Mouse (Mus musculus) hindbrain, embryonic 11.5 days (tissue): ENCODE data around the gene Cd70. TPM values are rescaled to one million over a fixed set of nuclear protein-coding genes. Genes with fewer than 3 reads are reported as not detected.
A peak's percentile ranks its signal among the peaks of the same experiment; 100 is the strongest.

ENCODE experiments used
- ATAC-seq: fragments of 200-750 bp; cut with Nextera tagmentation; 2 replicates; pipeline ENCODE4 v1.8.0; 2017; ENCODE audit warnings: mild to moderate bottlenecking, moderate TSS enrichment, moderate library complexity; ENCODE audit not compliant: low FRiP score
- DNase-seq: peaks from one replicate; pipeline ENCODE4 v3.0.0-alpha.2; 2015; ENCODE audit warnings: low spot score
- H3K27ac ChIP-seq: fragments of 300-500 bp; sonication (generic); 2 replicates; pipeline ENCODE4 v1.5.1; 2014; ENCODE audit warnings: mild to moderate bottlenecking, low read depth, low read length
- H3K27me3 ChIP-seq: fragments of 300-500 bp; sonication (generic); 2 replicates; pipeline ENCODE4 v1.6.1; 2014; ENCODE audit warnings: mild to moderate bottlenecking, low read length, moderate library complexity, mixed read lengths; ENCODE audit not compliant: control insufficient read depth, insufficient read depth
- H3K36me3 ChIP-seq: fragments of 300-500 bp; sonication (generic); 2 replicates; pipeline ENCODE4 v1.6.1; 2014; ENCODE audit warnings: mild to moderate bottlenecking, low read length, moderate library complexity, mixed read lengths; ENCODE audit not compliant: control insufficient read depth, insufficient read depth
- H3K4me1 ChIP-seq: fragments of 300-500 bp; sonication (generic); replicated peaks from 2 replicates; pipeline ENCODE4 v1.6.1; 2014; ENCODE audit warnings: low read length, mixed read lengths; ENCODE audit not compliant: control insufficient read depth, insufficient read depth
- H3K4me2 ChIP-seq: fragments of 300-500 bp; sonication (generic); replicated peaks from 2 replicates; pipeline ENCODE4 v1.6.1; 2014; ENCODE audit warnings: mild to moderate bottlenecking, low read depth, low read length
- H3K4me3 ChIP-seq: fragments of 300-500 bp; sonication (generic); 2 replicates; pipeline ENCODE4 v1.5.1; 2014; ENCODE audit warnings: low read depth, low read length
- H3K9ac ChIP-seq: fragments of 300-500 bp; sonication (generic); 2 replicates; pipeline ENCODE4 v1.6.1; 2014; ENCODE audit warnings: low read depth, low read length
- H3K9me3 ChIP-seq: fragments of 300-500 bp; sonication (generic); 2 replicates; pipeline ENCODE4 v1.6.1; 2016; ENCODE audit warnings: low read length; ENCODE audit not compliant: control insufficient read depth
- WGBS: fragments of 180-500 bp; shearing (Covaris S2); extraction: QIAGEN DNeasy Blood & Tissue Kit; methylation state at CpG from one replicate; pipeline ENCODE4 v1.1.7; 2014; 5-methylcytosine and 5-hydroxymethylcytosine counted together
- polyA plus RNA-seq: library from polyadenylated mRNA; unstranded; fragments of >200 nt; fragmentation: Nextera tagmentation; extraction: Ambion mirVana; gene quantifications from 2 replicates; pipeline ENCODE4 v1.2.1, GENCODE M21; 2014

The Cd70 gene
- polyA plus RNA-seq, 1 experiment from 2014 or later = 0.28 TPM

DNA sequence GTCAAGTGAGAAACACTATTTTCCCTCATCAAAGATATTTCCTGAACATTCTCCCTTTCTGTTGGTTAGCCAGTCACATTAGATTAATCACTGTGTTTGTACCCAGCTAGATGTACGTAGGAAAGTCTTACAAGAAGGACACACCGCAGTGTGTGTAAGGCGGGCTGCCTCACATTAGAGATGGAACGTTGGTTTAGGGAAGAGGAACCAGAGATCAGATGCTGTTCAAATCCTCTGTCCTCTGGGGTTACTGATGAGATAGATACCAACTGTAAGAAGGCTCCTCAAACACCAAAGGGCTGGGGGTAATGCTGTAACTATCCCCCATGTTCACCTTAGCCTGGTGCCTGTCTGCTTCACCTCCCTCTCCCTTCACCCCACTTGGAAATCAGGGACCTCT, 24.8 kb downstream of the Cd70 start:
- no peaks in the 10 kb centered on the region for H3K27me3 ChIP-seq
- no peak overlapping the region for H3K9ac ChIP-seq
- H3K9me3 ChIP-seq = no peaks in the 10 kb centered on the region
- DNase-seq (no peak), ATAC-seq (no peak)
- H3K36me3 ChIP-seq = no peaks in the 10 kb centered on the region
- H3K27ac ChIP-seq = no peak overlapping the region
- WGBS = 81% methylated on average over 4 of the region's 4 CpGs
- no peak overlapping the region for H3K4me2 ChIP-seq
- no peaks in the 10 kb centered on the region for H3K4me1 ChIP-seq
- H3K4me3 ChIP-seq = no peak overlapping the region

GRCm38 (mm10) chr17:57123192-57124118, 26.1 kb downstream of the Cd70 start:
- Histone ChIP-seq H3K4me3 (no peak overlapping the region), H3K9ac (no peak overlapping the region), H3K4me1 (no peaks in the 10 kb centered on the region), H3K4me2 (no peak overlapping the region), H3K9me3 (no peaks in the 10 kb centered on the region), H3K36me3 (no peaks in the 10 kb centered on the region), H3K27me3 (no peaks in the 10 kb centered on the region), H3K27ac (no peak overlapping the region)
- ATAC-seq = no peak
- WGBS = 87% methylated on average over 11 of the region's 11 CpGs
- no peak for DNase-seq

- Histone ChIP-seq H3K4me3 (no peak overlapping the region), H3K9me3 (no peaks in the 10 kb centered on the region), H3K4me2 (no peak overlapping the region), H3K27me3 (no peaks in the 10 kb centered on the region), H3K36me3 (no peaks in the 10 kb centered on the region), H3K9ac (no peak overlapping the region), H3K27ac (no peak overlapping the region), H3K4me1 (no peaks in the 10 kb centered on the region)
- ATAC-seq (no peak), DNase-seq (no peak)
- WGBS = 94% methylated on average over 2 of the region's 2 CpGs
Observed at GRCm38 (mm10) chr17:57121856-57122255, 27.7 kb downstream of the Cd70 start.

- DNase-seq (peak; percentile 45), ATAC-seq (peak; percentile 73)
- Histone ChIP-seq H3K4me2 (0 out of 2 replicates have a peak overlapping the region, but pooled peaks have one; percentile 5), H3K9me3 (no peaks in the 10 kb centered on the region), H3K9ac (no peak overlapping the region), H3K27me3 (no peaks in the 10 kb centered on the region), H3K36me3 (no peaks in the 10 kb centered on the region), H3K4me1 (no peaks in the 10 kb centered on the region), H3K27ac (no peak overlapping the region), H3K4me3 (no peak overlapping the region)
- under 1% methylated on average over 11 of the region's 11 CpGs for WGBS
Observed at GRCm38 (mm10) chr17:57118524-57119349, 30.8 kb downstream of the Cd70 start.

GRCm38 (mm10) chr17:57116801-57117200, 32.8 kb downstream of the Cd70 start:
- 71% methylated on average over 2 of the region's 2 CpGs for WGBS
- no peaks in the 10 kb centered on the region for H3K4me1 ChIP-seq
- no peak overlapping the region for H3K4me3 ChIP-seq
- no peak overlapping the region for H3K27ac ChIP-seq
- DNase-seq = no peak
- no peak overlapping the region for H3K4me2 ChIP-seq
- no peak overlapping the region for H3K9ac ChIP-seq
- H3K36me3 ChIP-seq = no peaks in the 10 kb centered on the region
- no peak for ATAC-seq
- no peaks in the 10 kb centered on the region for H3K27me3 ChIP-seq
- H3K9me3 ChIP-seq = no peaks in the 10 kb centered on the region

DNA sequence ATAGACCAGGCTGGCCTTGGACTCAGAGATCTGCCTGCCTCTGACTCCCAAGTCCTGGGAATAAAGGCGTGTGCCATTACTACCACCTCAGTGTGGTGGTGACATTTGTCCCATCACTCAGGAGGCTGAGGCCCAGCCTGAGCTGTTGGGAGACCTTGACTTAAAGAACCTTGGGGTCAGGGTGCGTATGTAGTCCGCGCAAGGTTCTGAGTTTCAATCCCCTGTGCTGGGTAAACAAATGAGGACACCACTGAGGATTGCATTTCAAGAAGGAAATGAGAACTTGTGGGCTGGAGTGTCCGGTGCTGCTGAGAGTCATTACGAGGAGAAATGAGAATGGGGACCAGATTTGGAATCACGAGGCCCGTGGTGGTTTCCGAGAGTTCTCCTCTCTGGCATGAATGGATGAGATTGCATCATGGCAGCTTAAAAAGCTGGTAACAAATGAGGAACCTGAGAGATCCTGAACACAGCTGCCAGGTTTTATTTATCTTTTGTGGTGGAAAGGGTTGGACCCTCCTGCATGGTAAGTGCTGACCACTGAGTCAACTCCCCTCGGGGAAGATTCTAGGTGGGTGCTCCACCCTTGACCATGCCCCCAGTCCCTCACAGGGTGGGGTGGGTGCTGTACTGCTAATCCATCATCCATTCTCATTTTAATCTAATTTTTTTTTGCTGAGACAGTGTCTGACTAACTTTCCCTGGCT, 36.7 kb downstream of the Cd70 start:
- Histone ChIP-seq H3K4me3 (no peak overlapping the region), H3K27me3 (no peaks in the 10 kb centered on the region), H3K27ac (no peak overlapping the region), H3K9me3 (no peaks in the 10 kb centered on the region), H3K4me2 (no peak overlapping the region), H3K4me1 (no peaks in the 10 kb centered on the region), H3K9ac (no peak overlapping the region), H3K36me3 (no peaks in the 10 kb centered on the region)
- DNase-seq (no peak), ATAC-seq (no peak)
- 91% methylated on average over 10 of the region's 10 CpGs for WGBS

DNA sequence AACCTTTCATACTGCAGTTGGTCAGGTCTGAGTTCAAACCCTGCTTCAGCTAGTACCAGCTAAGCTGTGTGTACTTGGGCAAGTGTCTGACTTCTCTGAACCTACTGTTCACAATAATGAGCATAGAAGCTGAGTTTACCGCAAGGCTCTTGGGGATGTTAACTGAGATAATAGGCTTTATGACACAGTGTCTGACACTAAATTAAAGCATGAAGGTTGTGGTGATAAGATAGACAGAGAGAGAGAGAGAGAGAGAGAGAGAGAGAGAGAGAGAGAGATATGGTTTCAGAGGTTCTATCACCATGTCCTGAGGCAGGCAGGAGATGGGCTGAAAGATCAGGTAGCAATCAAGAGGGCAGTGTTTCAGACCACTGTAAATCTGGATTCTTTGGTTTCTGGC, 39.6 kb downstream of the Cd70 start:
- no peak overlapping the region for H3K27ac ChIP-seq
- H3K4me1 ChIP-seq = no peaks in the 10 kb centered on the region
- WGBS = 91% methylated on average over 1 of the region's 1 CpGs
- H3K9me3 ChIP-seq = no peaks in the 10 kb centered on the region
- H3K36me3 ChIP-seq = no peaks in the 10 kb centered on the region
- H3K9ac ChIP-seq = no peak overlapping the region
- H3K4me2 ChIP-seq = no peak overlapping the region
- no peak overlapping the region for H3K4me3 ChIP-seq
- DNase-seq (no peak), ATAC-seq (no peak)
- no peaks in the 10 kb centered on the region for H3K27me3 ChIP-seq

GRCm38 (mm10) chr17:57108666-57109171, 40.9 kb downstream of the Cd70 start:
- ATAC-seq (no peak), DNase-seq (no peak)
- H3K4me3 ChIP-seq = no peak overlapping the region
- H3K4me2 ChIP-seq = no peak overlapping the region
- no peak overlapping the region for H3K27ac ChIP-seq
- H3K9ac ChIP-seq = no peak overlapping the region
- 68% methylated on average over 5 of the region's 5 CpGs for WGBS
- no peaks in the 10 kb centered on the region for H3K27me3 ChIP-seq
- no peaks in the 10 kb centered on the region for H3K9me3 ChIP-seq
- H3K4me1 ChIP-seq = no peaks in the 10 kb centered on the region
- no peaks in the 10 kb centered on the region for H3K36me3 ChIP-seq
